Mouse (Mus musculus) intestine, embryonic 14.5 days (tissue): Measurements from ENCODE around the gene Fam50b. TPM values are rescaled to one million over a fixed set of nuclear protein-coding genes. Genes with fewer than 3 reads are reported as not detected.

ENCODE experiments used
- ATAC-seq: fragments of 200-750 bp; cut with Nextera tagmentation; replicated peaks from 2 replicates; pipeline ENCODE4 v1.8.0; 2017; ENCODE audit warnings: low read depth, moderate number of reproducible peaks, moderate TSS enrichment, moderate library complexity; ENCODE audit not compliant: low FRiP score, low TSS enrichment
- DNase-seq: peaks from one replicate; pipeline ENCODE4 v3.0.0-alpha.2; 2018; ENCODE audit warnings: low spot score
- H3K27ac ChIP-seq: fragments of 300-500 bp; sonication (generic); 2 replicates; pipeline ENCODE4 v1.5.1; 2014; ENCODE audit warnings: low read depth, mild to moderate bottlenecking, control low read depth
- H3K27me3 ChIP-seq: fragments of 300-500 bp; sonication (generic); replicated peaks from 2 replicates; pipeline ENCODE4 v1.6.1; 2014; ENCODE audit warnings: low read length, control low read depth; ENCODE audit not compliant: control insufficient read depth, insufficient read depth
- H3K36me3 ChIP-seq: fragments of 300-500 bp; sonication (generic); 2 replicates; pipeline ENCODE4 v1.6.1; 2014; ENCODE audit warnings: low read length, control low read depth; ENCODE audit not compliant: control insufficient read depth, insufficient read depth
- H3K4me1 ChIP-seq: fragments of 300-500 bp; sonication (generic); replicated peaks from 2 replicates; pipeline ENCODE4 v1.6.1; 2014; ENCODE audit warnings: low read length, control low read depth, mixed read lengths; ENCODE audit not compliant: control insufficient read depth, insufficient read depth
- H3K4me2 ChIP-seq: fragments of 300-500 bp; sonication (generic); 2 replicates; pipeline ENCODE4 v1.6.1; 2014; ENCODE audit warnings: low read length
- H3K4me3 ChIP-seq: fragments of 300-500 bp; sonication (generic); 2 replicates; pipeline ENCODE4 v1.5.1; 2014; ENCODE audit warnings: low read depth, low read length, control low read depth, mixed read lengths
- H3K9ac ChIP-seq: fragments of 300-500 bp; sonication (generic); 2 replicates; pipeline ENCODE4 v1.6.1; 2014; ENCODE audit warnings: mild to moderate bottlenecking, low read length
- H3K9me3 ChIP-seq: fragments of 300-500 bp; sonication (generic); 2 replicates; pipeline ENCODE4 v1.6.1; 2016; ENCODE audit warnings: low read length, control low read depth; ENCODE audit not compliant: control insufficient read depth
- WGBS: fragments of 180-500 bp; shearing (Covaris S2); extraction: QIAGEN DNeasy Blood & Tissue Kit; methylation state at CpG from one replicate; pipeline ENCODE4 v1.1.7; 2014; 5-methylcytosine and 5-hydroxymethylcytosine counted together
- polyA plus RNA-seq: library from polyadenylated mRNA; unstranded; fragments of >200 nt; fragmentation: Nextera tagmentation; extraction: Ambion mirVana; gene quantifications from 2 replicates; pipeline ENCODE4 v1.2.1, GENCODE M21; 2014

The Fam50b gene
- polyA plus RNA-seq, 1 experiment from 2014 or later: not detected

DNA sequence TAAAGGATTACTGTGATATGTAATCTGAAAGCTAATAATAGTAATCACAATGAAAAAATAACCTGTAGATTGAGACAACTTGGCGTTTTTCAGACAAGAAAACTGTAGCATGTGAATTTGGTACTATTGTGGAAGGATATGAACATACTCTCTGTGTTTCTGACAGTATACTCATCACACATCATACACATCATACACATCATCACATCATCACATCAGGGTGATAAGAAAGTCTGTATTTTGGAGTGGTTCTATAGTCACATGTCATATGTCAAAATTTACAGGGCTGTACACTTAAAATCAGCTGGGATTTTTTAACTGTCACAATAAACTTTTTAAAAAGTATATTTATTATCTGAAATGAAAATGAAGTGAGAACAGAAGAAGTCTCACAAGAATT is 30.9 kb upstream of the Fam50b start:
- H3K36me3 ChIP-seq: no peaks in the 10 kb centered on the region
- H3K9ac ChIP-seq: no peak overlapping the region
- H3K9me3 ChIP-seq: no peaks in the 10 kb centered on the region
- H3K27me3 ChIP-seq: no peaks in the 10 kb centered on the region
- H3K27ac ChIP-seq: no peak overlapping the region
- H3K4me3 ChIP-seq: no peak overlapping the region
- H3K4me2 ChIP-seq: no peak overlapping the region
- ATAC-seq (no peak), DNase-seq (no peak)
- H3K4me1 ChIP-seq: no peaks in the 10 kb centered on the region
- WGBS: 82% methylated on average over 1 of the region's 1 CpGs

DNA sequence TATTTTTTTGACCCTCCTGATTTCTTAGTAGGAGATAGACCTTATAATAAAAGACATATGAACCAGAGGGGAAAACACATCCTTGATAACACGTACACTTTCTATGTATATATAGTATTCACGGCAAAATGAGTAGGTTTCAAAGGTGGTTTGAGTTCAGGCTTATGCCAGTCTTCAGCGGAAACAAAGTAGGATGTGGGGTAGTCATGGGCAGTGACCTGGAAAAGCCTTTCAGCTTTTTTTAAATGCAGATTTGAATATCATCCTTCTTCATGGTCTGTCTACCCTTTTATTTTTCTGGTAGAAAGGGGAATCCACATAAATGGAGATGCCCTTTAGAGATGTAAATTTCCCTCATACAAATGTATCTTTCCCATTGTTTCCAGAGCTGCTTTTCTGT is 29.8 kb upstream of the Fam50b start:
- Histone ChIP-seq H3K36me3 (no peaks in the 10 kb centered on the region), H3K4me3 (no peak overlapping the region), H3K9me3 (no peaks in the 10 kb centered on the region), H3K27me3 (no peaks in the 10 kb centered on the region), H3K9ac (no peak overlapping the region), H3K4me2 (no peak overlapping the region), H3K27ac (no peak overlapping the region), H3K4me1 (no peaks in the 10 kb centered on the region)
- ATAC-seq: no peak
- no peak for DNase-seq
- 90% methylated on average over 3 of the region's 3 CpGs for WGBS

DNA sequence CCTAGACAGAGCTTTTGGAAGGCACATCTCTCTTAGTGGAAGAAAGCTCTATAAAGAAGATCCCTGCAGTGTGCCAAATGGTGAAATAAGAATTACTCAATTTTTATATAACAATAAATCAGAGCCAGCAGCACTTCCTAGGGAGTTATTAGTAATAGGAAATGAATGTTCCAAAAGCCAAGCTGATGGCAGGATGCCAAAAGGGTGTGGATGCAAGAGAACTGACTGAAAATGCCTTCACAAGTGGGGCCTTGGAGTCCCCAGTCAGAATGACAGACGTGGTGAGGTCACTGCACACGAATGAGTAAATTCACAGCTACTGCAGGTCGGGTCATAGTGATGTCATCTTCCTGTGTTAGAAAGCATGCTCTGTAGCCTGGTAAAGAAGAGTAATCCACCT is 25.7 kb upstream of the Fam50b start:
- no peak for DNase-seq
- no peak overlapping the region for H3K27ac ChIP-seq

DNA sequence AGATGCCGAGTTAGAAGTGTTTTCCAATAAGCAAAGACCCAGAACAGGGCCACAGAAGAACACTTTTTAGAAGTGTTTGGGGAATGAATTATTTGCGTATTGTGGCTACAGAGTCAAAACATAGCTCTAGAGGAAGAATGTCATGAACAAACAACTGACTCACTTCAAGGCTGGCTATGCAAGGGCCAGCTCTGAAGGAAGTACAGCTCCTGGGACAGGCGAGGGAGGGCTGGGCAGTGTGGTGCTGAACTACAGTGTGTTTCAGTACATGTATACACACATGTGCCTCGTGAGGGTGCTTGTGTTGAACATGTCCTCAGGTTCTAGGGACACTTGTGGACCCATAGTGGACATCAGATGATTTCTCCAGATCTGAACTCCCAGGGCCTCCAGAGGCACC is 25.1 kb upstream of the Fam50b start:
- H3K27ac ChIP-seq: no peak overlapping the region
- DNase-seq: no peak

More for the DNA sequence above, 25.7 kb upstream of the Fam50b start:
- Histone ChIP-seq H3K9me3 (no peaks in the 10 kb centered on the region), H3K36me3 (no peaks in the 10 kb centered on the region), H3K9ac (no peak overlapping the region), H3K4me1 (no peaks in the 10 kb centered on the region), H3K27me3 (no peaks in the 10 kb centered on the region), H3K4me3 (no peak overlapping the region), H3K4me2 (no peak overlapping the region)
- 35% methylated on average over 3 of the region's 3 CpGs for WGBS
- ATAC-seq: no peak

DNA sequence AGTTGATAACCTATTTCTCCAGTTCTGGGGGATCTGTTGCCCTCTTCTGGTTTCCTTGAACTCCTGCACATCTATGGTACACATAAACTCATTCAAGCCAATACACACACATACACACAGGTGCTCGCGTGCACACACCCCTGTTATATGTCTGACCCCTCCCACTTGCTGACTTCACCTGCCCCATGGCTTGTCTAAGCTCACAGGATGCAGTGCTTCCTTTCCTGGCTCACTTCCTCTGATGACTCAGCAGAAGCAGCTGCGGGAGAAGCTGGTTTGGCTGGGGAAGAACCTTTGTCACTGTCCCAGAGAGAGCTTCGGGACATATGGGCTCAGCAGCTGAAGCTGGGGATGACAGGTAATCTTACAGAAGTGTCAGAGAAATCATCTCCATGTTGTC is 23.2 kb upstream of the Fam50b start:
- no peaks in the 10 kb centered on the region for H3K27me3 ChIP-seq
- no peak overlapping the region for H3K4me3 ChIP-seq
- H3K27ac ChIP-seq: no peak overlapping the region
- ATAC-seq (no peak), DNase-seq (no peak)
- no peak overlapping the region for H3K9ac ChIP-seq
- H3K4me1 ChIP-seq: no peaks in the 10 kb centered on the region
- WGBS: 81% methylated on average over 4 of the region's 4 CpGs
- H3K4me2 ChIP-seq: no peak overlapping the region
- H3K9me3 ChIP-seq: no peaks in the 10 kb centered on the region
- no peaks in the 10 kb centered on the region for H3K36me3 ChIP-seq

More for the DNA sequence above, 25.1 kb upstream of the Fam50b start:
- H3K9me3 ChIP-seq: no peaks in the 10 kb centered on the region
- ATAC-seq: no peak
- H3K4me2 ChIP-seq: no peak overlapping the region
- no peaks in the 10 kb centered on the region for H3K27me3 ChIP-seq
- no peak overlapping the region for H3K4me3 ChIP-seq
- WGBS: 93% methylated on average over 4 of the region's 4 CpGs
- no peaks in the 10 kb centered on the region for H3K36me3 ChIP-seq
- H3K9ac ChIP-seq: no peak overlapping the region
- no peaks in the 10 kb centered on the region for H3K4me1 ChIP-seq

DNA sequence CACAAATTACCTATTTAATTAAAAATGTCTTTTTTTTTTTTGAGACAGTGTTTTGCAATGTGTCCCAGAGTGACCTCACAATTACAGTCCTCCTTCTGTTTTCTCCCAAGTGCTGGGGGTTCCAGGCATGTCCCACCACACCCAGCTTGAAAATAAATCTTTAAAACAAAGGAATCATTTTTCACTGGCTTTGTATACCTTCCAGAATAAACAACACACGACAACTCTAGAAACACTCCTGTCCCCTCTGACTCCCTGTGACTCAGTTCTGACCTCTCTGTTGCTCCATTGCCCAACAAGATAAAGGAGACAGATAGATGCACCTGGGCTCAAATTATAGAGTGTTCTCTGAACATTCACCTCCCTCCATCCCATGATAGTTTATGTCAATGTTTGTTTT is 21.8 kb upstream of the Fam50b start:
- Histone ChIP-seq H3K27me3 (no peaks in the 10 kb centered on the region), H3K9ac (no peak overlapping the region), H3K9me3 (no peaks in the 10 kb centered on the region), H3K4me2 (no peak overlapping the region), H3K36me3 (no peaks in the 10 kb centered on the region), H3K4me1 (no peaks in the 10 kb centered on the region), H3K27ac (no peak overlapping the region), H3K4me3 (no peak overlapping the region)
- ATAC-seq (no peak), DNase-seq (no peak)
- 8% methylated on average over 1 of the region's 1 CpGs for WGBS

DNA sequence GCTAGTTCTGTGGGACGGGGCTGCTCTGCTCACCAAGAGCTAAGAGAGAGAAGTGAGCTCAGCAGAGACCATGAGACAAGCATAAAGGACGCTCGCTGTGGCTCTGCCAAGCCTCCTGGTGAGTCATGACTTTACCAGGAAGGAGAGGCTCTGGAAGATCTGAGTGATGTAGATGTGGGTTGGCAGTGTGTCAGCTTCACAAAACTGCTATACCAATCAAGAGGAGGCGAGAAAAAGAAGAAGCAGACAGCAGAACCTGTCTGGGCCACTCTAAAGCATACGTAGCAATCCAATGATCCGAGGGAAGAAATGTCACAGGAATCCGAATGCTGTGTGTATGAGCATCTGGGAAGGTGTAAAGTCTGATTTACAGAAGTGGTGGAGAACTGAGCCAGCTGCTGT is 19.2 kb upstream of the Fam50b start:
- ATAC-seq: no peak
- 55% methylated on average over 7 of the region's 7 CpGs for WGBS
- Histone ChIP-seq H3K9me3 (no peaks in the 10 kb centered on the region), H3K27me3 (no peaks in the 10 kb centered on the region), H3K27ac (no peak overlapping the region), H3K9ac (no peak overlapping the region), H3K4me1 (no peaks in the 10 kb centered on the region), H3K4me2 (no peak overlapping the region), H3K4me3 (no peak overlapping the region), H3K36me3 (no peaks in the 10 kb centered on the region)
- no peak for DNase-seq

DNA sequence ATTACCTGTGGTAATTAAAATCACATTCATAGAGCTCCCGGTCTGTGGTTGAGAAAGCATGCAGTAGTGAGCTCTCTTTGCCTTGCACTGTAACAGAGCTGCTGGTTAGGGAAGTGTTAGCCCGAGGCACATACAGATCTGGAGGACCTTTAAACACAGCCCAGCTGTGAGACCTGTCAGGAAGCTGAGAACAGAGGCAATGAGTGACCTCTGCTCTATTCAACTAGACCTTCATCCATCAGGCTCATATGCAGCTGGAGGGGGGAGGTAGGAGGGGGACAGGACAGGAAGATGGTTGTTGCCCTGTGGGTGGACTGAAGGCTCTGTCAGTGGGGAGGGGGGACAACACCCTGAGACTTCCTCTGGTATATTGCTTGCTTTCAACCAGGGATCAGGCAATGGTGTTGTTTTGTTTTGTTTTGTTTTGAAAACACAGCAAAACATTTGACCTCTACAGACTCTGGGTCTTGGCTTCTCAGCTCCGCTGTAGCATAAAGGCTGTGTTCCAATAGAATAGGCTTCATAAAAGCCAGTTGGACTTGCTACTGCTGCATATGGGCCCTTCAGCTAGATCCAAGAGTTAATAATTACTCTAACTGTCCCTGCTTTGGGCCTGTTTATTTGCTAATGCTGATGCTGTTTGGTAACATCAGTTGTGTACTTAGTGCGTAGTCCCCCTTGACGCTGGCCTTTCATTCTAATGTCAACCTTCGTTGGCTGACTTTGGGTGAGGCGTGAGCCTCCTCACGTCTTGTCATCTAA is 9.6 kb upstream of the Fam50b start:
- H3K27me3 ChIP-seq: no peaks in the 10 kb centered on the region
- no peak overlapping the region for H3K9ac ChIP-seq
- ATAC-seq (0 out of 2 replicates have a peak, but pooled peaks have one; percentile 47), DNase-seq (no peak)
- H3K4me3 ChIP-seq: no peak overlapping the region
- H3K36me3 ChIP-seq: no peaks in the 10 kb centered on the region
- 63% methylated on average over 8 of the region's 8 CpGs for WGBS
- H3K4me2 ChIP-seq: no peak overlapping the region
- H3K27ac ChIP-seq: peak overlapping the region; percentile 86; the same call in 1 of the 2 replicates
- peaks cover 19% of the 10 kb centered on the region for H3K4me1 ChIP-seq
- no peaks in the 10 kb centered on the region for H3K9me3 ChIP-seq
